34 mouse cellular contexts compared by ENCODE assay signal in the genomic region with DNA sequence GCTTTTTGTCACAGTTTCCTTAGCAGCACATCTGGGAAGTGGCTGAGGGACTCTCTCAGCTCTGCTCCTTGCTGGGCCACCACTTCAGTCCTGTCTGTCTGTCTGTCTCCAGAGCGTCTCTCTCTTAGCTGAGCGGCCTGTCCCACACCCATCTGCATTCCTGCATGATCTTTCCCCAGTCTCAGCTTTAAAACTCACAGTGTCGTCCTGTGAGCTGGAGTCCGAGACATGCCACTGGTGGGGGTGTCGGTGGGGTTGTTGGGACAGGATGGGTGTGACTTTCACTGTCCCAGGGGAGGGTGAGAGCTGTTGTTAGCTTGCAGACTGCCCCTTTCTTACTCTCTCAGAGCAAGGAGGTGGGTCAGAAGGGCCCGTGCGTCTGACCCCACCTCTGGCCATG. TPM values are rescaled to one million over a fixed set of nuclear protein-coding genes. Genes with fewer than 3 reads are reported as not detected.
"Had no signal": no experiment of that assay in that cellular context is flagged by ENCODE, and none has a peak within 500 bp of the region (broad histone marks: within the 10 kb centered on the region; RNA-seq: fewer than 3 reads in every experiment).

No protein-coding gene starts in this region.

- H3K4me2 ChIP-seq: heart, embryonic 13.5 days; heart, embryonic 15.5 days; hindbrain, embryonic 12.5 days; hindbrain, embryonic 13.5 days; hindbrain, embryonic 14.5 days; hindbrain, embryonic 15.5 days; intestine, embryonic 15.5 days; kidney, embryonic 15.5 days had no signal

- H3K4me3 ChIP-seq: heart, embryonic 13.5 days; heart, embryonic 15.5 days; hindbrain, embryonic 10.5 days; hindbrain, embryonic 12.5 days; hindbrain, embryonic 13.5 days; hindbrain, embryonic 15.5 days; intestine, embryonic 15.5 days; kidney, embryonic 15.5 days; layer of hippocampus, adult 2 months; left cerebral cortex, adult 2 months had no signal

- H3K9me3 ChIP-seq: heart, embryonic 13.5 days; heart, embryonic 15.5 days; hindbrain, embryonic 10.5 days; hindbrain, embryonic 12.5 days; hindbrain, embryonic 13.5 days; hindbrain, embryonic 15.5 days; intestine, embryonic 15.5 days; kidney, embryonic 15.5 days had no signal

- ATAC-seq: hindbrain, embryonic 16.5 days; hindbrain, postnatal 0 days; inflammation-experienced regulatory T-cells, adult 6 months; intestine, embryonic 15.5 days; intestine, embryonic 16.5 days; intestine, postnatal 0 days had no signal

- H3K9ac ChIP-seq: heart, embryonic 13.5 days; heart, embryonic 15.5 days; hindbrain, embryonic 12.5 days; hindbrain, embryonic 13.5 days; hindbrain, embryonic 14.5 days; hindbrain, embryonic 15.5 days; intestine, embryonic 15.5 days; kidney, embryonic 15.5 days had no signal

- H3K36me3 ChIP-seq: heart, embryonic 13.5 days; heart, embryonic 15.5 days; hindbrain, embryonic 10.5 days; hindbrain, embryonic 12.5 days; intestine, embryonic 15.5 days; kidney, embryonic 15.5 days had no signal

- H3K27ac ChIP-seq: heart, embryonic 13.5 days; heart, embryonic 15.5 days; hindbrain, embryonic 10.5 days; hindbrain, embryonic 12.5 days; hindbrain, embryonic 13.5 days; hindbrain, embryonic 14.5 days; hindbrain, embryonic 15.5 days; hindbrain, postnatal 0 days; intestine, embryonic 15.5 days; kidney, embryonic 15.5 days; kidney, postnatal 0 days; layer of hippocampus, adult 2 months; left cerebral cortex, adult 2 months had no signal

- DNase-seq: heart, postnatal 10 days; heart, postnatal 14 days; heart, postnatal 36 days; heart, postnatal 4 days; kidney, adult 11 months; kidney, adult 18-20 months; kidney, adult 2 months; kidney, adult 8-10 months; kidney, adult 9 months; kidney, postnatal 10 days; kidney, postnatal 14 days; kidney, postnatal 25 days; kidney, postnatal 36 days; kidney, postnatal 4 days; layer of hippocampus, adult 9-11 months; layer of hippocampus, postnatal 36 days had no signal

RNA-seq across cellular contexts. Expression of a gene that starts 17.2 kb away (rescaled TPM):
- polyA plus RNA-seq: heart, embryonic 14.5 days had no signal

RNA-seq across cellular contexts. Expression of a gene that starts 36.9 kb away (rescaled TPM):
- polyA plus RNA-seq: inflammation-experienced regulatory T-cells, adult 6 months had no signal
